Mouse (Mus musculus): Measurements from ENCODE around the gene Med29. TPM values are rescaled to one million over a fixed set of nuclear protein-coding genes. Genes with fewer than 3 reads are reported as not detected.

The Med29 gene
- polyA plus RNA-seq, 1 experiment, result 135 TPM

- Histone ChIP-seq H3K4me1 (ENCODE audit: control insufficient read depth, insufficient read depth, low read length) (peaks cover 15% of the 10 kb centered on the region), H3K4me3 (ENCODE audit: control insufficient read depth, low read depth, low read length) (no peak overlapping the region), H3K27me3 (ENCODE audit: control insufficient read depth, insufficient read depth, low read length) (no peaks in the 10 kb centered on the region), H3K36me3 (ENCODE audit: control insufficient read depth, insufficient read depth, low read length) (no peaks in the 10 kb centered on the region), H3K27ac (ENCODE audit: control insufficient read depth, insufficient read depth, low read depth, low read length) (no peak overlapping the region)
- no peak for TF ChIP-seq CTCF (IDR thresholded peaks at IDR 0.05; ENCODE audit: control insufficient read depth, insufficient read depth, insufficient replicate concordance, low read depth, low read length)
- no peak for TF ChIP-seq POLR2A (IDR thresholded peaks at IDR 0.05; ENCODE audit: control insufficient read depth, low read depth, low read length)
These were observed 51.1 kb downstream of the Med29 start for GRCm38 (mm10) chr7:28341381-28341780.

- Histone ChIP-seq H3K4me1 (ENCODE audit: control insufficient read depth, insufficient read depth, low read length) (peaks cover 15% of the 10 kb centered on the region), H3K4me3 (ENCODE audit: control insufficient read depth, low read depth, low read length) (peak overlapping the region; percentile 100), H3K27ac (ENCODE audit: control insufficient read depth, insufficient read depth, low read depth, low read length) (peak overlapping the region; percentile 95), H3K27me3 (ENCODE audit: control insufficient read depth, insufficient read depth, low read length) (no peaks in the 10 kb centered on the region), H3K36me3 (ENCODE audit: control insufficient read depth, insufficient read depth, low read length) (no peaks in the 10 kb centered on the region; the same call in 1 of the 2 replicates)
- no peak for TF ChIP-seq POLR2A (IDR thresholded peaks at IDR 0.05; ENCODE audit: control insufficient read depth, low read depth, low read length)
- TF ChIP-seq CTCF (IDR thresholded peaks at IDR 0.05; ENCODE audit: control insufficient read depth, insufficient read depth, insufficient replicate concordance, low read depth, low read length), result peak; percentile 4; the same call in 1 of the 2 replicates
These were observed 53.1 kb downstream of the Med29 start for GRCm38 (mm10) chr7:28339213-28339917.

GRCm38 (mm10) chr7:28338108-28338998 is 54.2 kb downstream of the Med29 start, which contains the start of gene Supt5:
Gene Supt5, minus strand, starts transcription at chr7:28338746.
- peaks cover 15% of the 10 kb centered on the region for H3K4me1 ChIP-seq (ENCODE audit: control insufficient read depth, insufficient read depth, low read length)
- no peaks in the 10 kb centered on the region; the same call in 1 of the 2 replicates for H3K36me3 ChIP-seq (ENCODE audit: control insufficient read depth, insufficient read depth, low read length)
- H3K4me3 ChIP-seq (ENCODE audit: control insufficient read depth, low read depth, low read length), result peak within 1 kb of the TSS; percentile 100
- H3K27ac ChIP-seq (ENCODE audit: control insufficient read depth, insufficient read depth, low read depth, low read length), result peak within 1 kb of the TSS; percentile 96
- TF ChIP-seq CTCF (IDR thresholded peaks at IDR 0.05; ENCODE audit: control insufficient read depth, insufficient read depth, insufficient replicate concordance, low read depth, low read length), result no peak
- TF ChIP-seq POLR2A (IDR thresholded peaks at IDR 0.05; ENCODE audit: control insufficient read depth, low read depth, low read length), result peak; percentile 97
- no peaks in the 10 kb centered on the region for H3K27me3 ChIP-seq (ENCODE audit: control insufficient read depth, insufficient read depth, low read length)

Other genes with a start within 250 kb of the Med29 start
- 41.3 and 50.0 TPM in 2 replicates for gene Fbl, start 223.0 kb downstream of the Med29 start, polyA plus RNA-seq (2012; rRNA removed)
- gene Dyrk1b, start 213.2 kb downstream of the Med29 start, polyA plus RNA-seq (2012; rRNA removed), result 462 and 482 TPM in 2 replicates
- gene Eid2, start 124.8 kb downstream of the Med29 start, polyA plus RNA-seq (2012; rRNA removed), result 6.0 and 6.1 TPM in 2 replicates
- gene Eid2b, start 115.0 kb downstream of the Med29 start, polyA plus RNA-seq (2012; rRNA removed), result 13.9 and 19.5 TPM in 2 replicates
- gene Selenov, start 101.5 kb downstream of the Med29 start, polyA plus RNA-seq (2012; rRNA removed), result 408 and 454 TPM in 2 replicates
- 24.9 and 31.9 TPM in 2 replicates for gene Dll3, start 90.5 kb downstream of the Med29 start, polyA plus RNA-seq (2012; rRNA removed)
- 25.6 and 27.6 TPM in 2 replicates for gene Timm50, start 80.6 kb downstream of the Med29 start, polyA plus RNA-seq (2012; rRNA removed)
- gene Supt5, start 54.0 kb downstream of the Med29 start, polyA plus RNA-seq (2012; rRNA removed), result 126 and 127 TPM in 2 replicates
- 227 and 277 TPM in 2 replicates for gene Rps16, start 42.1 kb downstream of the Med29 start, polyA plus RNA-seq (2012; rRNA removed)
- gene Plekhg2, start 20.1 kb downstream of the Med29 start, polyA plus RNA-seq (2012; rRNA removed), result 14.7 and 20.1 TPM in 2 replicates
- gene Zfp36, start 12.5 kb downstream of the Med29 start, polyA plus RNA-seq (2012; rRNA removed), result 3.8 and 4.9 TPM in 2 replicates
- 84.1 and 97.0 TPM in 2 replicates for gene Paf1, start 243 bp upstream of the Med29 start, polyA plus RNA-seq (2012; rRNA removed)
- 7.8 and 8.8 TPM in 2 replicates for gene Gmfg, start 44.7 kb upstream of the Med29 start, polyA plus RNA-seq (2012; rRNA removed)
- gene Lrfn1, start 59.3 kb upstream of the Med29 start, polyA plus RNA-seq (2012; rRNA removed), result 1.1 TPM in 2 replicates
- not detected in 2 replicates for gene Ifnl2, start 117.7 kb upstream of the Med29 start, polyA plus RNA-seq (2012; rRNA removed)
- not detected in 2 replicates for gene Ifnl3, start 130.1 kb upstream of the Med29 start, polyA plus RNA-seq (2012; rRNA removed)
- gene Sycn, start 148.2 kb upstream of the Med29 start, polyA plus RNA-seq (2012; rRNA removed), result 0.24 and 0.31 TPM in 2 replicates
- 0.62 and 0.70 TPM in 2 replicates for gene Nccrp1, start 154.5 kb upstream of the Med29 start, polyA plus RNA-seq (2012; rRNA removed)
- gene Samd4b, start 205.4 kb upstream of the Med29 start, polyA plus RNA-seq (2012; rRNA removed), result 234 and 246 TPM in 2 replicates
- 21.5 and 23.6 TPM in 2 replicates for gene Pak4, start 205.5 kb upstream of the Med29 start, polyA plus RNA-seq (2012; rRNA removed)
- gene Acp7, start 238.6 kb upstream of the Med29 start, polyA plus RNA-seq (2012; rRNA removed), result 7.5 and 11.7 TPM in 2 replicates